Mouse (Mus musculus) small intestine, adult 2 months (tissue): ENCODE measurements around the gene Amz2. TPM values are rescaled to one million over a fixed set of nuclear protein-coding genes. Genes with fewer than 3 reads are reported as not detected.

Experiments
- H3K27ac ChIP-seq: fragments of 200-500 bp; 2 replicates; pipeline ENCODE4 v1.5.1; 2012; ENCODE audit warnings: low read depth, low read length, control low read depth, inconsistent platforms; ENCODE audit not compliant: insufficient read depth
- H3K27me3 ChIP-seq: fragments of 200-500 bp; 2 replicates; pipeline ENCODE4 v1.6.1; 2012; ENCODE audit warnings: mild to moderate bottlenecking, moderate library complexity, low read length, inconsistent platforms; ENCODE audit not compliant: control insufficient read depth, insufficient read depth
- H3K36me3 ChIP-seq: fragments of 200-500 bp; 2 replicates; pipeline ENCODE4 v1.6.1; 2012; ENCODE audit warnings: mild to moderate bottlenecking, low read length, control low read depth, inconsistent platforms; ENCODE audit not compliant: control insufficient read depth, insufficient read depth
- H3K4me1 ChIP-seq: fragments of 200-500 bp; 2 replicates; pipeline ENCODE4 v1.6.1; 2012; ENCODE audit warnings: low read length, inconsistent platforms, mixed read lengths; ENCODE audit not compliant: control insufficient read depth, insufficient read depth, insufficient read length
- H3K4me3 ChIP-seq: fragments of 200-500 bp; 2 replicates; pipeline ENCODE4 v1.5.1; 2012; ENCODE audit warnings: low read depth, mild to moderate bottlenecking, control low read depth, inconsistent platforms, low read length, moderate library complexity
- CTCF ChIP-seq: fragments of 200-500 bp; IDR thresholded peaks from 2 replicates; pipeline ENCODE4 v1.5.1; 2012; ENCODE audit warnings: low read depth, mild to moderate bottlenecking, control low read depth, inconsistent platforms, low read length, moderate library complexity, mixed read lengths; ENCODE audit not compliant: insufficient replicate concordance, insufficient read length; ENCODE audit errors: extremely low read depth
- POLR2A ChIP-seq: fragments of 200-500 bp; IDR thresholded peaks from 2 replicates; pipeline ENCODE4 v1.6.1; 2012; ENCODE audit warnings: low read depth, mild to moderate bottlenecking, control low read depth, inconsistent platforms, low read length, moderate library complexity
- WGBS: fragments of 180-500 bp; shearing (Covaris S2); methylation state at CpG from one replicate; pipeline ENCODE4 v1.1.7; 2018; 5-methylcytosine and 5-hydroxymethylcytosine counted together
- polyA plus RNA-seq: library from polyadenylated mRNA; depleted of rRNA; stranded (reverse); fragments of >200 nt; gene quantifications from 2 replicates; pipeline ENCODE4 v1.2.3, GENCODE M21; 2012

The Amz2 gene
- polyA plus RNA-seq, 1 experiment: 10.5 TPM

DNA sequence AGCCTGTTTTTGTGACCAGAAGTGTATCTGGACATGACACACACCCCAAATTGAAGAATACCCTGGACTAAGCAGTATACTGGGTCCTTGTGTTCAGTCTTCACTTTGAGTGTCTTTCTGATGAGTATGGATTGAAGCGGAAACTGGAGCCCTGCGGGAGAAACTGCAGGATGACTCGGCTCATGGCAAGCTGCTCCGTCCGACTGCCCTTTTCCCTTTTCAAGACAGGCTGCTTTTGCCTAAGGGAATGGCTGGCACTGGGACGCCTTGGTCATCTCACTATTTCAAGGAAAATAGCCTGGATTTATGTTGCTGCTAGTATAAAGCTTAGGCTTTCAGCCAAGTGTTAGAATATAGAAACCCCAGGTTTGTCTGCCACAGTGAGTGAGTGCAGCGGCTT lies 34.5 kb upstream of the Amz2 start:
- WGBS: 88% methylated on average over 7 of the region's 7 CpGs
- Histone ChIP-seq H3K27me3 (no peaks in the 10 kb centered on the region), H3K4me3 (no peak overlapping the region), H3K27ac (no peak overlapping the region), H3K4me1 (no peaks in the 10 kb centered on the region; the same call in 1 of the 2 replicates), H3K36me3 (peaks cover 27% of the 10 kb centered on the region)
- no peak for TF ChIP-seq CTCF
- TF ChIP-seq POLR2A: no peak

DNA sequence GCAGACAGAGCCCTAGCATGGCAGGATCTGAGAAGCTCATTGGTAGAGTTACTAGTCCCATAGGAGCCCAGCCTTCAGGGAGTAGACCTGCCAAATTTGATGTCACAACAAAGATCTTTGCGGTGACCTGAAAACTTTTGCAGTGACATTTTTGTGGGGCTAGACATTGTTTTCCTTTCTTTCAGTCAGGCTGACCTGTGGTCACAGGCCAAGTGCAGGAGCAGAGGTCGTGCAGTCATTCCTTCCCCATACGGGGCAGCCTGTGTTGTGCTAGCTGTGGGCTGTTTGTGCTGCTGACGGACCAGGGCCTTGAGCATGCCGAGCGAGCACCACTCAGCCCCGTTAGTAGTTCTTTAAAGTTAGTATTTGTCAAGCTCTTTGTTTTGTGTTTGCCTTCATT lies 34.0 kb upstream of the Amz2 start:
- Histone ChIP-seq H3K36me3 (peaks cover 33% of the 10 kb centered on the region), H3K4me3 (no peak overlapping the region), H3K4me1 (no peaks in the 10 kb centered on the region; the same call in 1 of the 2 replicates), H3K27ac (no peak overlapping the region), H3K27me3 (no peaks in the 10 kb centered on the region)
- TF ChIP-seq CTCF (no peak), POLR2A (no peak)
- 68% methylated on average over 7 of the region's 7 CpGs for WGBS

DNA sequence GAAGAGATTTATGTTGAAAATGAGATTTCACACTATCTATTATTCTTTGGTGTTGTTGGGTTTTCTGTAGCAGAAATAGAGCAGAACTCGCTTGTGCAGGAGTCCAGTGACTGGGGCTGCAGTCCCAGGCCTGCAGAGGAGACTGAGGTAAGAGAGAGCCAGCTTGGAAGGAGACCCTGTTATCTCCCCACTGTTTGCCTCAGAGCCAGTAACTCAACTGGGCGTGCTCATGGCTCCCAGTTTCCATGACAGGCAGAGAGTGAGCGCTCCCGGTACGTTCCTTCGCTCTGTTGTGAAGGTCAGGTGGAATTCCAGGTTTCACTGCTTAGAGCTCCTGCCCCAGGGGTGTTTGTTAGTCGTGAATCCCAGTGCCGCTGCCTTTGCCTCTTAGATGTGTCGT lies 33.1 kb upstream of the Amz2 start:
- H3K4me3 ChIP-seq: no peak overlapping the region
- peaks cover 40% of the 10 kb centered on the region for H3K36me3 ChIP-seq
- H3K27ac ChIP-seq: no peak overlapping the region
- TF ChIP-seq POLR2A (no peak), CTCF (no peak)
- no peaks in the 10 kb centered on the region for H3K27me3 ChIP-seq
- H3K4me1 ChIP-seq: no peaks in the 10 kb centered on the region; the same call in 1 of the 2 replicates
- 85% methylated on average over 9 of the region's 9 CpGs for WGBS

DNA sequence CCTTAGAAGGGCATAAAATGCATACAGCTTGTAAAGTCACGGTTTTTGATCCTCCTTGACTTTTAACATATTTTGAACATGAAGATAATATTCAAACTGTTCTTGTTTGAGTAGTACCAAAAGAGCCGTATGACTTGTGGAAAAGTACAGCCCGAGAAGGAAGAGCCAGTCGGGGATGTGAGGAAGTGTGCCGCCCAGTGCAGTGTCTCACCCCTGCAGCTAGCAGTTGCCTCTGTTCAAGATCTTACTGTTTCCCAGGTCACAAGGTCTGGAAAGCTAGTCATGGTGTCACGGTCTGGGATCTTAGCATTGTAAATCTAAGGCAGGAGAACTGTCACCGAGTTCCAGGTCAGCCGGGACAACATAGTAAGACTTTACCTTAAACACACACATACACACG lies 31.0 kb upstream of the Amz2 start:
- Histone ChIP-seq H3K4me3 (no peak overlapping the region), H3K27me3 (no peaks in the 10 kb centered on the region), H3K4me1 (no peaks in the 10 kb centered on the region; the same call in 1 of the 2 replicates), H3K36me3 (peaks cover 53% of the 10 kb centered on the region), H3K27ac (no peak overlapping the region)
- no peak for TF ChIP-seq POLR2A
- no peak for TF ChIP-seq CTCF
- WGBS: 89% methylated on average over 9 of the region's 9 CpGs

DNA sequence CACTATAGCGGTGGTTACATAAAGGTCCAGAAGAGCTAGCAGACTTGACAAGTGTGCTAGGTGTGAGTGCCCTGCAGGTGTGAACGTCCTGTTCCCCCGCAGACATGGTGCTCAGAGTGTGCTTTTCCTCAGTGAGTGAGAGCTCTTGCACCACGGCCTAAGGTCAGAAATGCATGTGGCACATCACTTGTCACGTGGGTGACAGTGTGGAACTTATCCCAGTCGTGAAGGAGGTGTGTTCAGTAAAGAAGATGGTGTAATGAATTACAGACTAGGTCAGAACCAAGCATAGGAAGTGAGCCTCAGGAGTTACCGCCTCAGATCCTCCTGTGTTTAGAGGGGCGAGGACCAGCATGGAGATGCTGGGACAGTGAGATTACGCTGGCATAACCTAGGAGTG lies 30.5 kb upstream of the Amz2 start:
- no peak for TF ChIP-seq POLR2A
- Histone ChIP-seq H3K27me3 (no peaks in the 10 kb centered on the region), H3K4me1 (no peaks in the 10 kb centered on the region; the same call in 1 of the 2 replicates), H3K4me3 (no peak overlapping the region), H3K36me3 (peaks cover 55% of the 10 kb centered on the region), H3K27ac (no peak overlapping the region)
- WGBS: 88% methylated on average over 9 of the region's 9 CpGs

DNA sequence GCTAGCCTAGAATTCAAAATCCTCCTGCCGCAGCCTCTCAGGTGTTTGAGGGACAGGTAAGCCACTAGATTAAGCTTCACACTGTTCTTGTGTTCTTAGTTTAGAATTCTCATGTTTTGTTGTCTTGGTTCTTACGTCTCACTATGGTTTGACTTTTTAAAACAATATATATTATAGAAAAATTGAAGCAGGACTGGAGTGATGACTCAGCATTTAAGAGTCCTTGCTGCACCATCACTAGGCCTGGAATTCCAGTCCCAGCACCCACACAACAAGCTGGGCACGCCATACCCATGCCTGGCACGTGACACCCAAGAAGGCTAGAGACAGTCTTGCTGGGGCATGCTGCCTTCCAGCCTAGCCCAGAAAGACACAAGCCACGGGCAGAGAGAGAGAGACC lies 19.3 kb upstream of the Amz2 start:
- Histone ChIP-seq H3K4me1 (no peaks in the 10 kb centered on the region), H3K36me3 (peaks cover 1% of the 10 kb centered on the region; the same call in 1 of the 2 replicates), H3K27me3 (no peaks in the 10 kb centered on the region), H3K27ac (no peak overlapping the region), H3K4me3 (no peak overlapping the region)
- 90% methylated on average over 5 of the region's 5 CpGs for WGBS
- no peak for TF ChIP-seq CTCF
- TF ChIP-seq POLR2A: no peak

DNA sequence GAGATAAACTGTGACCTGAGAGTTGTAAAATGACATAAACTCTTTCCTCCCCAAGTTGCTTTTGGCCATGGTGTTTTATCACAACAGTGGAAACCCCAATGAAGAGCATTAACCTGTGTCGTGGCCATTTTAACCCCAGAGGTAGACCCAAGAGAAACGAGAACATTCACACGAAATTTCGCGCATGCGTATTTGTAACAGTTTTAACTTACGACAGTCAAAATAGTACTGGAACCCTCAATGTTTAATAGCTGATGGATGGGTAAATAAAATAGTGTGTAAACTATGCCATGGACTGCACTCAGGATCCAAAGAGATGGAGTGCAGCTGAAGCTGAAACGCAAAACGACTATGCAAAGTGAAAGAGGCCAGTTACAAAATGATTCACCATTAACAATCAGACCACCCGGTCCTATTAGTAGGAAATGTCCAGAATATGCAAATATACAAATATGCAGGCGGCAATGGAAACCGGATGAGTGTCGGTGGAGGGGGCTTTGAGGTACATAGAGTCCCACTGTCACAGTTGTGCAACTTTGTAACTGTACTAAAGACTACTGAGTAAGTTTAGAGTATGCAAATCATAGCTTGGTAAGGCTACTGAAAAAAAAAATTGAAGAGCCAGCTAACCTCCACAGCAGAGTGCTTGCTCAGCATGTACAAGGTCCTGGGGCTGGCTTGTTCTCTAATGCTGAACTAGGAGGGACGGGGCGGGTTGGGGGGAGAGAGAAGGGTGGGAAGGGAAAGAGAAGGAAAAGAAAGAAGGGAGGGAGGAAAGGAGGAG lies 15.4 kb upstream of the Amz2 start:
- H3K4me3 ChIP-seq: no peak overlapping the region
- H3K27ac ChIP-seq: no peak overlapping the region
- TF ChIP-seq POLR2A (no peak), CTCF (no peak)
- H3K27me3 ChIP-seq: no peaks in the 10 kb centered on the region
- no peaks in the 10 kb centered on the region for H3K36me3 ChIP-seq
- 80% methylated on average over 15 of the region's 15 CpGs for WGBS
- H3K4me1 ChIP-seq: no peaks in the 10 kb centered on the region; the same call in 1 of the 2 replicates

DNA sequence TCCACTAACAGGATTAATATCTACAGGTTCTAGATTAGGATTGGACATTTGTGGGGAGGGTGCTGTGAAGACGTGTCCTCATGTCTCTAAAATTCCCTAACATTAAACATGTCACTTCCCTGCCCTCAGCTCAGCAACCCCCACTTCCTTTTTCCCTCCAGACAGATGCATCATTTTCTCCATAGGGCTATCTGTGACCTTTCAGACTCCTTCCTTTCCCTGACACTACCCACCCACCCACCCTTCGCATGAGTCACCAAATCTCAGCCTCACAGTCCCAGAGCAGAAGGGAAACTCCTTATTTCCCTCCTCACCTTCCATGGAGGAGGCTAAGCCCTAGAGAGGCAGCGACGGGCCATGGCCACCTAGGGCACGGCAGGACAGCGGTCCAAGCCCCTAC lies 12.1 kb upstream of the Amz2 start, which contains the start of gene 9930022D16Rik:
Gene 9930022D16Rik (plus strand): TSS at position 301 of the 400 bp plus-strand sequence.
- Histone ChIP-seq H3K36me3 (no peaks in the 10 kb centered on the region), H3K4me3 (no peak within 1 kb of the TSS), H3K27me3 (no peaks in the 10 kb centered on the region), H3K27ac (no peak within 1 kb of the TSS), H3K4me1 (no peaks in the 10 kb centered on the region; the same call in none of the 2 replicates)
- WGBS: 84% methylated on average over 6 of the region's 6 CpGs
- TF ChIP-seq POLR2A (no peak), CTCF (no peak)
